Mouse (Mus musculus): ENCODE data around the gene Tpgs1.

- TF ChIP-seq EP300 (IDR thresholded peaks at IDR 0.05; ENCODE audit: low read depth in 1 of 2, low read length in 2 of 2) (no peak), ZMIZ1 (IDR thresholded peaks at IDR 0.05; ENCODE audit: low read depth, low read length) (no peak), MAX (IDR thresholded peaks at IDR 0.05; ENCODE audit: low read length) (no peak), JUND (IDR thresholded peaks at IDR 0.05; ENCODE audit: low read depth, low read length) (no peak), CTCF (IDR thresholded peaks at IDR 0.05 in 2 of 3, conservative IDR thresholded peaks at IDR 0.05 in 1 of 3; ENCODE audit: control insufficient read depth in 1 of 3, insufficient read depth in 1 of 3, low read depth in 2 of 3, low read length in 3 of 3, poor library complexity in 1 of 3, severe bottlenecking in 1 of 3) (no peak), TCF12 (IDR thresholded peaks at IDR 0.05; ENCODE audit: low read depth, low read length) (no peak), POLR2A (IDR thresholded peaks at IDR 0.05; ENCODE audit: control insufficient read depth in 1 of 2, insufficient read depth in 1 of 2, low read depth in 1 of 2, low read length in 2 of 2, poor library complexity in 1 of 2) (no peak), RCOR1 (IDR thresholded peaks at IDR 0.05; ENCODE audit: low read depth, low read length) (no peak), MAZ (IDR thresholded peaks at IDR 0.05; ENCODE audit: low read depth, low read length) (no peak), MXI1 (IDR thresholded peaks at IDR 0.05; ENCODE audit: low read depth, low read length) (no peak), NRF1 (IDR thresholded peaks at IDR 0.05; ENCODE audit: insufficient read depth, low read depth, low read length, poor library complexity, severe bottlenecking) (no peak), CHD2 (IDR thresholded peaks at IDR 0.05; ENCODE audit: low read length) (no peak)
These were observed 39.5 kb downstream of the Tpgs1 start for GRCm38 (mm10) chr10:79708668-79709067.
